Mouse (Mus musculus): ENCODE measurements around the gene Isg15.

DNA sequence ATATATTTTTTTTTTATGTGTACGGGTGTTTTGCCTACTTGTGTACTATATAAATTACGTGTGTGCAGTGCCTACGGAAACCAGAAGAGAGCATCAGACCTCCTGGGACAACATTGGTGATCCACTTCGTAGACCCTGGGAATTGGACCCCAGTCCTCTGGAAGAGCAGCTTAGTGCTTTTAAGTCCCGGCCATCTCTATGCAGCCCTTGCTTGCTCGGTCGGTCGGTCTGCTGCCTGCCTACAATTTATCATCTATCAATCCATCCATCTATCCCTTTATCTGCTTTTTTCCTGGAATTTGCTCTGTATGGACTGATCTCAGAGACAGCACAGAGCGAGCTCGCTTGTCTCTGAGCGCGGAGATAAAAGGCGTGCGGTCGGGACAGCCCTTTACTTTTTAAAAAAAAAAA, 34.7 kb upstream of the Isg15 start:
- no peak for TF ChIP-seq POLR2A (IDR thresholded peaks at IDR 0.05; ENCODE audit: low read depth, low read length)
- no peak for TF ChIP-seq CTCF (IDR thresholded peaks at IDR 0.05; ENCODE audit: extremely low read depth, insufficient read length, insufficient replicate concordance, low read depth, low read length)
